Mouse (Mus musculus): ENCODE results near the gene Thbd. TPM values are rescaled to one million over a fixed set of nuclear protein-coding genes. Genes with fewer than 3 reads are reported as not detected.

The Thbd gene
- total and polyA plus RNA-seq, 3 experiments: not detected

GRCm38 (mm10) chr2:148397015-148397783 is 10.8 kb downstream of the Thbd start:
- Histone ChIP-seq H3K27me3 (ENCODE audit: control insufficient read depth in 1 of 2, insufficient read depth in 2 of 2, low read length in 2 of 2) (no peaks in the 10 kb centered on the region), H3K36me3 (ENCODE audit: control insufficient read depth in 1 of 2, insufficient read depth in 2 of 2, low read length in 2 of 2) (no peaks in the 10 kb centered on the region), H3K9ac (ENCODE audit: control insufficient read depth, low read depth, low read length, poor library complexity, severe bottlenecking) (no peak overlapping the region), H3K79me2 (ENCODE audit: control insufficient read depth, insufficient read depth, low read length, poor library complexity) (no peaks in the 10 kb centered on the region), H3K4me1 (ENCODE audit: control insufficient read depth in 1 of 2, insufficient read depth in 2 of 2, low read length in 2 of 2) (no peaks in the 10 kb centered on the region), H3K4me3 (ENCODE audit: control insufficient read depth in 1 of 2, insufficient read depth in 1 of 2, low read depth in 2 of 2, low read length in 2 of 2) (no peak overlapping the region), H3K27ac (ENCODE audit: control insufficient read depth, low read depth, low read length) (no peak overlapping the region), H3K9me3 (replicated peaks; ENCODE audit: insufficient read depth, low read length) (no peaks in the 10 kb centered on the region)
- TF ChIP-seq CHD1 (IDR thresholded peaks at IDR 0.05; ENCODE audit: low read depth, low read length): no peak
- no peak for TF ChIP-seq UBTF (IDR thresholded peaks at IDR 0.05; ENCODE audit: borderline replicate concordance, insufficient read depth, low read depth, low read length)
- TF ChIP-seq SIN3A (IDR thresholded peaks at IDR 0.05; ENCODE audit: low read length): no peak
- TF ChIP-seq TBP (IDR thresholded peaks at IDR 0.05; ENCODE audit: low read depth, low read length): no peak
- no peak for TF ChIP-seq POLR2AphosphoS5 (IDR thresholded peaks at IDR 0.05; ENCODE audit: borderline replicate concordance, low read depth, low read length)
- no peak for TF ChIP-seq NRF1 (IDR thresholded peaks at IDR 0.05; ENCODE audit: insufficient read depth, low read depth, low read length, poor library complexity, severe bottlenecking)
- DNase-seq (ENCODE audit: low read depth, low spot score): no peak

- Histone ChIP-seq H3K9me3 (replicated peaks; ENCODE audit: insufficient read depth, low read length) (no peaks in the 10 kb centered on the region), H3K27me3 (ENCODE audit: control insufficient read depth in 1 of 2, insufficient read depth in 2 of 2, low read length in 2 of 2) (no peaks in the 10 kb centered on the region), H3K27ac (ENCODE audit: control insufficient read depth, low read depth, low read length) (no peak overlapping the region), H3K79me2 (ENCODE audit: control insufficient read depth, insufficient read depth, low read length, poor library complexity) (no peaks in the 10 kb centered on the region), H3K4me3 (ENCODE audit: control insufficient read depth in 1 of 2, insufficient read depth in 1 of 2, low read depth in 2 of 2, low read length in 2 of 2) (no peak overlapping the region), H3K9ac (ENCODE audit: control insufficient read depth, low read depth, low read length, poor library complexity, severe bottlenecking) (no peak overlapping the region), H3K36me3 (ENCODE audit: control insufficient read depth in 1 of 2, insufficient read depth in 2 of 2, low read length in 2 of 2) (no peaks in the 10 kb centered on the region), H3K4me1 (ENCODE audit: control insufficient read depth in 1 of 2, insufficient read depth in 2 of 2, low read length in 2 of 2) (no peaks in the 10 kb centered on the region)
- no peak for DNase-seq (ENCODE audit: low read depth, low spot score)
- TF ChIP-seq NELFE (IDR thresholded peaks at IDR 0.05; ENCODE audit: low read depth, low read length) (no peak), MEF2A (IDR thresholded peaks at IDR 0.05; ENCODE audit: extremely low read depth, insufficient replicate concordance, low read depth, low read length, poor library complexity, severe bottlenecking) (no peak), POLR2AphosphoS5 (IDR thresholded peaks at IDR 0.05; ENCODE audit: borderline replicate concordance, low read depth, low read length) (no peak)
Observed at GRCm38 (mm10) chr2:148396209-148396608, 11.8 kb downstream of the Thbd start.

- Histone ChIP-seq H3K27me3 (ENCODE audit: control insufficient read depth in 1 of 2, insufficient read depth in 2 of 2, low read length in 2 of 2) (no peaks in the 10 kb centered on the region), H3K4me3 (ENCODE audit: control insufficient read depth in 1 of 2, insufficient read depth in 1 of 2, low read depth in 2 of 2, low read length in 2 of 2) (no peak within 1 kb of the TSS), H3K9ac (ENCODE audit: control insufficient read depth, low read depth, low read length, poor library complexity, severe bottlenecking) (no peak within 1 kb of the TSS), H3K79me2 (ENCODE audit: control insufficient read depth, insufficient read depth, low read length, poor library complexity) (no peaks in the 10 kb centered on the region), H3K9me3 (replicated peaks; ENCODE audit: insufficient read depth, low read length) (no peaks in the 10 kb centered on the region), H3K27ac (ENCODE audit: control insufficient read depth, low read depth, low read length) (no peak within 1 kb of the TSS), H3K36me3 (ENCODE audit: control insufficient read depth in 1 of 2, insufficient read depth in 2 of 2, low read length in 2 of 2) (no peaks in the 10 kb centered on the region), H3K4me1 (ENCODE audit: control insufficient read depth in 1 of 2, insufficient read depth in 2 of 2, low read length in 2 of 2) (no peaks in the 10 kb centered on the region)
- DNase-seq (ENCODE audit: low read depth, low spot score): no peak
- TF ChIP-seq ETS1 (IDR thresholded peaks at IDR 0.05; ENCODE audit: low read depth, low read length) (no peak), TCF12 (IDR thresholded peaks at IDR 0.05; ENCODE audit: low read depth, low read length) (no peak), MAZ (IDR thresholded peaks at IDR 0.05; ENCODE audit: low read depth, low read length) (no peak), MXI1 (IDR thresholded peaks at IDR 0.05; ENCODE audit: low read depth, low read length) (no peak), JUND (IDR thresholded peaks at IDR 0.05; ENCODE audit: low read depth, low read length) (no peak)
Observed at GRCm38 (mm10) chr2:148395131-148396051, 12.6 kb downstream of the Thbd start, which contains the start of gene Sstr4. Gene Sstr4 (plus strand): TSS chr2:148395344.

All from MEL (cell line).